ENCODE assay signal across 9 mouse cellular contexts in genomic region chr19:43487429-43487828, GRCm38 (mm10). TPM values are rescaled to one million over a fixed set of nuclear protein-coding genes. Genes with fewer than 3 reads are reported as not detected.
DNase-seq lines count a peak whose midpoint lies in the region; ATAC-seq and TF ChIP-seq lines count a peak whose summit lies in the region.
"Had no signal": no experiment of that assay in that cellular context is flagged by ENCODE, and none has a peak within 500 bp of the region (broad histone marks: within the 10 kb centered on the region; RNA-seq: fewer than 3 reads in every experiment).

No protein-coding gene starts in this region.

- H3K4me2 ChIP-seq in hindbrain, postnatal 0 days (ENCODE audit: low read depth, low read length), result no peak overlapping the region
- H3K4me2 ChIP-seq: limb, embryonic 12.5 days had no signal

- no peaks in the 10 kb centered on the region for H3K27me3 ChIP-seq in hindbrain, postnatal 0 days (ENCODE audit: insufficient read depth, low read length)
- no peaks in the 10 kb centered on the region for H3K27me3 ChIP-seq in hindbrain, embryonic 10.5 days (ENCODE audit: insufficient read depth, poor library complexity, severe bottlenecking)

- DNase-seq in hindbrain, postnatal 0 days (ENCODE audit: low spot score), result peak; percentile 63
- DNase-seq in hindbrain, embryonic 10.5 days (ENCODE audit: low spot score), result no peak
- peak; percentile 48 for DNase-seq in A20 (ENCODE audit: low read depth, low spot score)
- DNase-seq in MEL-GATA-1-ER (ENCODE audit: extremely low read depth, low read depth), result peak; percentile 69
- DNase-seq in hindlimb bud, embryonic 11.5 days (ENCODE audit: extremely low spot score, low read depth, low spot score), result peak; percentile 37
- DNase-seq in thymus, postnatal 25 days, result peak; percentile 23
- DNase-seq in ovary, postnatal 10 days (ENCODE audit: low spot score), result no peak
- no peak for DNase-seq in ovary, postnatal 14 days (ENCODE audit: low spot score)

- H3K27ac ChIP-seq in hindbrain, postnatal 0 days, result no peak overlapping the region
- H3K27ac ChIP-seq in hindbrain, embryonic 10.5 days, result no peak overlapping the region
- H3K27ac ChIP-seq: limb, embryonic 12.5 days had no signal

- ATAC-seq in hindbrain, postnatal 0 days, result no peak

- no peaks in the 10 kb centered on the region for H3K9me3 ChIP-seq in hindbrain, postnatal 0 days (ENCODE audit: low read length)
- no peaks in the 10 kb centered on the region for H3K9me3 ChIP-seq in hindbrain, embryonic 10.5 days
- H3K9me3 ChIP-seq: limb, embryonic 12.5 days had no signal

- peak; percentile 72 for TF ChIP-seq CTCF in hindbrain, postnatal 0 days (IDR thresholded peaks at IDR 0.05; ENCODE audit: low read depth)

- H3K4me3 ChIP-seq in hindbrain, postnatal 0 days (ENCODE audit: low read length), result no peak overlapping the region
- no peak overlapping the region for H3K4me3 ChIP-seq in hindbrain, embryonic 10.5 days
- H3K4me3 ChIP-seq: limb, embryonic 12.5 days had no signal

- H3K4me1 ChIP-seq in hindbrain, postnatal 0 days (ENCODE audit: insufficient read depth, low read length), result no peaks in the 10 kb centered on the region
- H3K4me1 ChIP-seq in hindbrain, embryonic 10.5 days (replicated peaks), result no peaks in the 10 kb centered on the region
- H3K4me1 ChIP-seq: limb, embryonic 12.5 days had no signal

- H3K9ac ChIP-seq in hindbrain, postnatal 0 days (replicated peaks; ENCODE audit: low read length), result no peak overlapping the region
- H3K9ac ChIP-seq: limb, embryonic 12.5 days had no signal

- peaks cover 6% of the 10 kb centered on the region; the same call in 1 of the 2 replicates for H3K36me3 ChIP-seq in hindbrain, postnatal 0 days (ENCODE audit: insufficient read depth, low read length)
- no peaks in the 10 kb centered on the region for H3K36me3 ChIP-seq in hindbrain, embryonic 10.5 days
- H3K36me3 ChIP-seq: limb, embryonic 12.5 days had no signal

- 42% methylated on average over 3 of the region's 3 CpGs for WGBS in hindbrain, postnatal 0 days
- 39% methylated on average over 3 of the region's 3 CpGs for WGBS in hindbrain, embryonic 10.5 days

RNA-seq across cellular contexts. Expression of gene Got1, which starts 37.0 kb away (rescaled TPM):
- total RNA-seq in hindbrain, postnatal 0 days (2014; rRNA removed), result 120 and 132 TPM in 2 replicates
- 134 and 136 TPM in 2 replicates for polyA plus RNA-seq in hindbrain, postnatal 0 days (2015; fragmentation: Nextera tagmentation; extraction: Ambion mirVana)
- 58.3 and 60.5 TPM in 2 replicates for polyA plus RNA-seq in hindbrain, embryonic 10.5 days (2016; fragmentation: Nextera tagmentation; extraction: Ambion mirVana)

RNA-seq across cellular contexts. Expression of gene Cnnm1, which starts 47.2 kb away (rescaled TPM):
- total RNA-seq in hindbrain, postnatal 0 days (2014; rRNA removed), result 8.2 and 9.6 TPM in 2 replicates
- 2.5 and 3.4 TPM in 2 replicates for polyA plus RNA-seq in hindbrain, postnatal 0 days (2015; fragmentation: Nextera tagmentation; extraction: Ambion mirVana)
- 0.34 and 0.35 TPM in 2 replicates for polyA plus RNA-seq in hindbrain, embryonic 10.5 days (2016; fragmentation: Nextera tagmentation; extraction: Ambion mirVana)

Comparison
In these comparisons a context has a peak if more than half of its experiments do, and no peak if none do; other contexts are left out.
1. DNase-seq: peak in hindbrain, postnatal 0 days (single experiment), A20 (single experiment), MEL-GATA-1-ER (single experiment), hindlimb bud, embryonic 11.5 days (single experiment) and thymus, postnatal 25 days (single experiment); none in hindbrain, embryonic 10.5 days (single experiment), ovary, postnatal 10 days (single experiment) and ovary, postnatal 14 days (single experiment).